Mouse (Mus musculus) T-cell, adult 2 months (primary cell): ENCODE results near the gene Cnnm2.
"Not testable (repeated sequence)": the region's sequence is repeated elsewhere in the genome, so short reads cannot be mapped to it uniquely, and the experiment has no call there.

ENCODE experiments used
- DNase-seq: peaks from one replicate; pipeline ENCODE4 v3.0.0; 2022; ENCODE audit warnings: low spot score

The Cnnm2 gene

GRCm38 (mm10) chr19:46760375-46761160, 828 bp upstream of the Cnnm2 start:
- DNase-seq = peak; percentile 82

GRCm38 (mm10) chr19:46761971-46762290, 535 bp downstream of the Cnnm2 start:
- no peak for DNase-seq

GRCm38 (mm10) chr19:46762291-46762991, 1.0 kb downstream of the Cnnm2 start:
- DNase-seq = peak; percentile 14

- no peak for DNase-seq
Observed at GRCm38 (mm10) chr19:46762992-46763342, 1.6 kb downstream of the Cnnm2 start.

- no peak for DNase-seq
Observed at GRCm38 (mm10) chr19:46763356-46763755, 2.0 kb downstream of the Cnnm2 start.

GRCm38 (mm10) chr19:46763932-46764762, 2.8 kb downstream of the Cnnm2 start:
- DNase-seq = no peak

GRCm38 (mm10) chr19:46764763-46765117, 3.3 kb downstream of the Cnnm2 start:
- no peak for DNase-seq

GRCm38 (mm10) chr19:46766125-46766524, 4.7 kb downstream of the Cnnm2 start:
- DNase-seq = no peak

- DNase-seq = no peak
Observed at GRCm38 (mm10) chr19:46769759-46770158, 8.4 kb downstream of the Cnnm2 start.

GRCm38 (mm10) chr19:46771801-46772200, 10.4 kb downstream of the Cnnm2 start:
- DNase-seq = no peak

GRCm38 (mm10) chr19:46776391-46776790, 15.0 kb downstream of the Cnnm2 start:
- DNase-seq = no peak

GRCm38 (mm10) chr19:46776850-46777249, 15.5 kb downstream of the Cnnm2 start:
- DNase-seq = no peak

- no peak for DNase-seq
Observed at GRCm38 (mm10) chr19:46777928-46778680, 16.7 kb downstream of the Cnnm2 start.

- DNase-seq = not testable (repeated sequence)
Observed at GRCm38 (mm10) chr19:46779130-46779529, 17.7 kb downstream of the Cnnm2 start.

- DNase-seq = no peak
Observed at GRCm38 (mm10) chr19:46784038-46784437, 22.6 kb downstream of the Cnnm2 start.

GRCm38 (mm10) chr19:46784502-46784901, 23.1 kb downstream of the Cnnm2 start:
- no peak for DNase-seq

- no peak for DNase-seq
Observed at GRCm38 (mm10) chr19:46785633-46786032, 24.2 kb downstream of the Cnnm2 start.

- DNase-seq = no peak
Observed at GRCm38 (mm10) chr19:46789782-46790181, 28.4 kb downstream of the Cnnm2 start.

GRCm38 (mm10) chr19:46791360-46791759, 30.0 kb downstream of the Cnnm2 start:
- DNase-seq = no peak

GRCm38 (mm10) chr19:46791921-46792320, 30.5 kb downstream of the Cnnm2 start:
- no peak for DNase-seq

GRCm38 (mm10) chr19:46792480-46792879, 31.1 kb downstream of the Cnnm2 start:
- DNase-seq = no peak

GRCm38 (mm10) chr19:46794181-46794580, 32.8 kb downstream of the Cnnm2 start:
- DNase-seq = no peak
